Mouse (Mus musculus) midbrain, embryonic 15.5 days (tissue): Measurements from ENCODE around the gene Gm14137. TPM values are rescaled to one million over a fixed set of nuclear protein-coding genes. Genes with fewer than 3 reads are reported as not detected.

Experiments
- ATAC-seq: fragments of 200-750 bp; cut with Nextera tagmentation; replicated peaks from 2 replicates; pipeline ENCODE4 v1.8.0; 2017; ENCODE audit warnings: moderate TSS enrichment
- H3K27ac ChIP-seq: fragments of 300-500 bp; sonication (generic); 2 replicates; pipeline ENCODE4 v1.5.1; 2015; ENCODE audit warnings: mild to moderate bottlenecking, inconsistent platforms
- H3K27me3 ChIP-seq: fragments of 300-500 bp; sonication (generic); replicated peaks from 2 replicates; pipeline ENCODE4 v1.6.1; 2015; ENCODE audit warnings: inconsistent platforms
- H3K36me3 ChIP-seq: fragments of 300-500 bp; sonication (generic); replicated peaks from 2 replicates; pipeline ENCODE4 v1.6.1; 2015; ENCODE audit warnings: inconsistent platforms
- H3K4me1 ChIP-seq: fragments of 300-500 bp; sonication (generic); 2 replicates; pipeline ENCODE4 v1.6.1; 2015; ENCODE audit warnings: inconsistent platforms
- H3K4me2 ChIP-seq: fragments of 300-500 bp; sonication (generic); 2 replicates; pipeline ENCODE4 v1.6.1; 2015; ENCODE audit warnings: inconsistent platforms, mild to moderate bottlenecking, moderate library complexity
- H3K4me3 ChIP-seq: fragments of 300-500 bp; sonication (generic); 2 replicates; pipeline ENCODE4 v1.5.1; 2015; ENCODE audit warnings: mild to moderate bottlenecking, inconsistent platforms
- H3K9ac ChIP-seq: fragments of 300-500 bp; sonication (generic); 2 replicates; pipeline ENCODE4 v1.6.1; 2015; ENCODE audit warnings: mild to moderate bottlenecking, inconsistent platforms
- H3K9me3 ChIP-seq: fragments of 300-500 bp; sonication (generic); 2 replicates; pipeline ENCODE4 v1.6.1; 2016; ENCODE audit warnings: inconsistent platforms
- WGBS: fragments of 180-500 bp; shearing (Covaris S2); methylation state at CpG from one replicate; pipeline ENCODE4 v1.1.7; 2015; ENCODE audit warnings: mixed read lengths; 5-methylcytosine and 5-hydroxymethylcytosine counted together
- polyA plus RNA-seq: library from polyadenylated mRNA; unstranded; fragments of >200 nt; fragmentation: Nextera tagmentation; extraction: Ambion mirVana; gene quantifications from 2 replicates; pipeline ENCODE4 v1.2.1, GENCODE M21; 2015

The Gm14137 gene
- 1.1 and 1.2 TPM in 2 replicates for polyA plus RNA-seq

GRCm38 (mm10) chr2:119173991-119174651, at the start of gene Gm14137:
TSS of gene Gm14137 (plus strand) at chr2:119174509.
- no peak within 1 kb of the TSS for H3K9ac ChIP-seq
- ATAC-seq = no peak
- WGBS = 39% methylated on average over 8 of the region's 8 CpGs
- no peak within 1 kb of the TSS for H3K4me3 ChIP-seq
- H3K9me3 ChIP-seq = no peaks in the 10 kb centered on the region
- no peak within 1 kb of the TSS for H3K27ac ChIP-seq
- H3K4me2 ChIP-seq = no peak within 1 kb of the TSS
- H3K27me3 ChIP-seq = no peaks in the 10 kb centered on the region
- peaks cover 21% of the 10 kb centered on the region for H3K4me1 ChIP-seq
- H3K36me3 ChIP-seq = no peaks in the 10 kb centered on the region

GRCm38 (mm10) chr2:119136346-119136898, 37.9 kb upstream of the Gm14137 start:
- no peak for ATAC-seq
- no peak overlapping the region for H3K4me3 ChIP-seq
- H3K9me3 ChIP-seq = no peaks in the 10 kb centered on the region
- 88% methylated on average over 5 of the region's 5 CpGs for WGBS
- no peak overlapping the region for H3K4me2 ChIP-seq
- H3K36me3 ChIP-seq = peaks cover 48% of the 10 kb centered on the region
- no peak overlapping the region for H3K9ac ChIP-seq
- no peak overlapping the region for H3K27ac ChIP-seq
- H3K27me3 ChIP-seq = no peaks in the 10 kb centered on the region
- H3K4me1 ChIP-seq = no peaks in the 10 kb centered on the region

- H3K36me3 ChIP-seq = peaks cover 64% of the 10 kb centered on the region
- no peak for ATAC-seq
- WGBS = 93% methylated on average over 2 of the region's 2 CpGs
Observed at GRCm38 (mm10) chr2:119145199-119145598, 29.1 kb upstream of the Gm14137 start.

GRCm38 (mm10) chr2:119146435-119146834, 27.9 kb upstream of the Gm14137 start:
- 86% methylated on average over 6 of the region's 6 CpGs for WGBS
- ATAC-seq = no peak
- H3K4me3 ChIP-seq = no peak overlapping the region
- H3K27me3 ChIP-seq = no peaks in the 10 kb centered on the region
- peaks cover 67% of the 10 kb centered on the region for H3K36me3 ChIP-seq
- H3K9me3 ChIP-seq = no peaks in the 10 kb centered on the region
- no peaks in the 10 kb centered on the region for H3K4me1 ChIP-seq
- H3K27ac ChIP-seq = no peak overlapping the region
- no peak overlapping the region for H3K9ac ChIP-seq
- no peak overlapping the region for H3K4me2 ChIP-seq

More at GRCm38 (mm10) chr2:119145199-119145598, 29.1 kb upstream of the Gm14137 start:
- Histone ChIP-seq H3K4me3 (no peak overlapping the region), H3K4me2 (no peak overlapping the region), H3K4me1 (no peaks in the 10 kb centered on the region), H3K9ac (no peak overlapping the region), H3K9me3 (no peaks in the 10 kb centered on the region), H3K27ac (no peak overlapping the region), H3K27me3 (no peaks in the 10 kb centered on the region)

GRCm38 (mm10) chr2:119147160-119147678, 27.1 kb upstream of the Gm14137 start:
- no peak for ATAC-seq
- H3K9ac ChIP-seq = no peak overlapping the region
- H3K27me3 ChIP-seq = no peaks in the 10 kb centered on the region
- no peaks in the 10 kb centered on the region for H3K9me3 ChIP-seq
- H3K36me3 ChIP-seq = peaks cover 67% of the 10 kb centered on the region
- WGBS = 83% methylated on average over 22 of the region's 22 CpGs
- H3K4me1 ChIP-seq = no peaks in the 10 kb centered on the region
- no peak overlapping the region for H3K27ac ChIP-seq
- no peak overlapping the region for H3K4me3 ChIP-seq
- H3K4me2 ChIP-seq = no peak overlapping the region

GRCm38 (mm10) chr2:119147775-119148174, 26.5 kb upstream of the Gm14137 start:
- 91% methylated on average over 8 of the region's 8 CpGs for WGBS
- Histone ChIP-seq H3K4me1 (no peaks in the 10 kb centered on the region), H3K9me3 (no peaks in the 10 kb centered on the region), H3K4me3 (no peak overlapping the region), H3K27ac (no peak overlapping the region), H3K27me3 (no peaks in the 10 kb centered on the region), H3K9ac (no peak overlapping the region), H3K4me2 (no peak overlapping the region), H3K36me3 (peaks cover 68% of the 10 kb centered on the region)
- no peak for ATAC-seq

- no peak overlapping the region for H3K27ac ChIP-seq
- peaks cover 18% of the 10 kb centered on the region for H3K4me1 ChIP-seq
- no peak overlapping the region for H3K4me2 ChIP-seq
- ATAC-seq = no peak
- no peak overlapping the region for H3K4me3 ChIP-seq
- peaks cover 53% of the 10 kb centered on the region for H3K36me3 ChIP-seq
- no peak overlapping the region for H3K9ac ChIP-seq
- H3K27me3 ChIP-seq = no peaks in the 10 kb centered on the region
- H3K9me3 ChIP-seq = no peaks in the 10 kb centered on the region
- 90% methylated on average over 6 of the region's 6 CpGs for WGBS
Observed at GRCm38 (mm10) chr2:119152255-119152654, 22.1 kb upstream of the Gm14137 start.

- Histone ChIP-seq H3K27me3 (no peaks in the 10 kb centered on the region), H3K4me1 (peaks cover 23% of the 10 kb centered on the region), H3K9me3 (no peaks in the 10 kb centered on the region), H3K27ac (no peak overlapping the region), H3K4me2 (no peak overlapping the region), H3K36me3 (peaks cover 36% of the 10 kb centered on the region), H3K9ac (no peak overlapping the region), H3K4me3 (no peak overlapping the region)
- no peak for ATAC-seq
- WGBS = 87% methylated on average over 2 of the region's 2 CpGs
Observed at GRCm38 (mm10) chr2:119154683-119155082, 19.6 kb upstream of the Gm14137 start.

GRCm38 (mm10) chr2:119155388-119155787, 18.9 kb upstream of the Gm14137 start:
- WGBS = 84% methylated on average over 9 of the region's 9 CpGs

GRCm38 (mm10) chr2:119156081-119156680, 18.1 kb upstream of the Gm14137 start:
- H3K4me3 ChIP-seq = peak overlapping the region; percentile 96
- no peaks in the 10 kb centered on the region for H3K27me3 ChIP-seq
- WGBS = 8% methylated on average over 34 of the region's 34 CpGs
- H3K4me2 ChIP-seq = peak overlapping the region; percentile 93
- H3K9ac ChIP-seq = peak overlapping the region; percentile 91
- H3K36me3 ChIP-seq = peaks cover 28% of the 10 kb centered on the region
- ATAC-seq = peak; percentile 71; the same call in 1 of the 2 replicates
- H3K9me3 ChIP-seq = no peaks in the 10 kb centered on the region
- H3K4me1 ChIP-seq = peaks cover 23% of the 10 kb centered on the region
- peak overlapping the region; percentile 84 for H3K27ac ChIP-seq

More at GRCm38 (mm10) chr2:119155388-119155787, 18.9 kb upstream of the Gm14137 start:
- Histone ChIP-seq H3K27ac (no peak overlapping the region), H3K4me3 (0 out of 2 replicates have a peak overlapping the region, but pooled peaks have one; percentile 96), H3K36me3 (peaks cover 31% of the 10 kb centered on the region), H3K9ac (no peak overlapping the region), H3K4me2 (peak overlapping the region; percentile 93), H3K4me1 (peaks cover 23% of the 10 kb centered on the region), H3K9me3 (no peaks in the 10 kb centered on the region), H3K27me3 (no peaks in the 10 kb centered on the region)
- no peak for ATAC-seq

GRCm38 (mm10) chr2:119156681-119157572, 17.4 kb upstream of the Gm14137 start, which contains the start of gene Rmdn3:
TSS of gene Rmdn3 (minus strand) at chr2:119157034.
- Histone ChIP-seq H3K4me1 (peaks cover 23% of the 10 kb centered on the region), H3K4me3 (peak within 1 kb of the TSS; percentile 96), H3K36me3 (peaks cover 23% of the 10 kb centered on the region), H3K27me3 (no peaks in the 10 kb centered on the region), H3K4me2 (peak within 1 kb of the TSS; percentile 93), H3K9ac (peak within 1 kb of the TSS; percentile 91), H3K27ac (peak within 1 kb of the TSS; percentile 84), H3K9me3 (no peaks in the 10 kb centered on the region)
- peak; percentile 94 for ATAC-seq
- WGBS = under 1% methylated on average over 57 of the region's 57 CpGs
